Mouse (Mus musculus) T-helper 17 cell (primary cell): ENCODE measurements around the gene Tmem131.

Source experiments
- in situ Hi-C, 2 experiments: fragments of 300-600 bp; cut with MboI, MseI; formaldehyde crosslinking; loops; 1 replicate in 1 of 2; 2 replicates in 1 of 2; pipeline ENCODE4 v1.15.1; 2025; ENCODE audit warnings: high pct_unique_total_duplicates in 2 of 2

Tmem131 gene

GRCm38 (mm10) chr1:36743046-36743445, 200.4 kb downstream of the Tmem131 start:
- in situ Hi-C loops = no loop called here
